ENCODE assay signal across 29 mouse cellular contexts in genomic region chr13:10189829-10190228, GRCm38 (mm10).
DNase-seq lines count a peak whose midpoint lies in the region; ATAC-seq and TF ChIP-seq lines count a peak whose summit lies in the region.
"Had no signal": no experiment of that assay in that cellular context is flagged by ENCODE, and none has a peak within 500 bp of the region (broad histone marks: within the 10 kb centered on the region; RNA-seq: fewer than 3 reads in every experiment).

No protein-coding gene starts in this region.

- ATAC-seq in frontal cortex, adult (ENCODE audit: low TSS enrichment): peak; percentile 75
- ATAC-seq in limb, embryonic 14.5 days (ENCODE audit: low FRiP score, low read depth): no peak
- ATAC-seq: CD4-positive, CD25-positive, alpha-beta regulatory T cell, adult 4 months; forebrain, embryonic 16.5 days; hindbrain, postnatal 0 days; midbrain, embryonic 15.5 days had no signal

- H3K4me3 ChIP-seq in limb, embryonic 14.5 days (replicated peaks; ENCODE audit: low read length): no peak overlapping the region
- H3K4me3 ChIP-seq in limb, embryonic 10.5 days: no peak overlapping the region
- H3K4me3 ChIP-seq: gastrocnemius, adult 2 months; hindbrain, embryonic 12.5 days; kidney, embryonic 15.5 days; limb, embryonic 15.5 days; liver, embryonic 13.5 days; lung, embryonic 15.5 days; midbrain, embryonic 10.5 days; midbrain, embryonic 15.5 days; neural tube, embryonic 15.5 days had no signal

- no peak overlapping the region for H3K4me2 ChIP-seq in limb, embryonic 14.5 days (replicated peaks; ENCODE audit: low read depth, low read length, severe bottlenecking)
- H3K4me2 ChIP-seq: heart, embryonic 11.5 days; hindbrain, embryonic 12.5 days; kidney, embryonic 15.5 days; limb, embryonic 15.5 days; liver, embryonic 13.5 days; lung, embryonic 15.5 days; midbrain, embryonic 15.5 days; neural tube, embryonic 15.5 days had no signal

- 52% methylated on average over 2 of the region's 2 CpGs for WGBS in limb, embryonic 14.5 days
- 81% methylated on average over 2 of the region's 2 CpGs for WGBS in limb, embryonic 10.5 days

- H3K9me3 ChIP-seq in limb, embryonic 14.5 days (ENCODE audit: control insufficient read depth, low read length): no peaks in the 10 kb centered on the region
- no peaks in the 10 kb centered on the region for H3K9me3 ChIP-seq in limb, embryonic 10.5 days (replicated peaks)
- H3K9me3 ChIP-seq: hindbrain, embryonic 12.5 days; kidney, embryonic 15.5 days; limb, embryonic 15.5 days; liver, embryonic 13.5 days; lung, embryonic 15.5 days; midbrain, embryonic 10.5 days; midbrain, embryonic 15.5 days; neural tube, embryonic 15.5 days had no signal

- no peaks in the 10 kb centered on the region for H3K27me3 ChIP-seq in limb, embryonic 14.5 days (ENCODE audit: control insufficient read depth, insufficient read depth, low read length)
- H3K27me3 ChIP-seq in limb, embryonic 10.5 days (ENCODE audit: low read depth, poor library complexity, severe bottlenecking): no peaks in the 10 kb centered on the region
- H3K27me3 ChIP-seq: hindbrain, embryonic 12.5 days; kidney, embryonic 15.5 days; limb, embryonic 15.5 days; liver, embryonic 13.5 days; lung, embryonic 15.5 days; midbrain, embryonic 15.5 days; neural tube, embryonic 15.5 days had no signal

- no peaks in the 10 kb centered on the region for H3K4me1 ChIP-seq in limb, embryonic 14.5 days (ENCODE audit: control insufficient read depth, insufficient read depth, low read length)
- no peaks in the 10 kb centered on the region for H3K4me1 ChIP-seq in limb, embryonic 10.5 days
- H3K4me1 ChIP-seq: hindbrain, embryonic 12.5 days; kidney, embryonic 15.5 days; limb, embryonic 15.5 days; liver, embryonic 13.5 days; lung, embryonic 15.5 days; midbrain, embryonic 10.5 days; midbrain, embryonic 15.5 days; neural tube, embryonic 15.5 days had no signal

- H3K27ac ChIP-seq in limb, embryonic 14.5 days (replicated peaks; ENCODE audit: low read depth, low read length): no peak overlapping the region
- H3K27ac ChIP-seq in limb, embryonic 10.5 days: no peak overlapping the region
- H3K27ac ChIP-seq: gastrocnemius, adult 2 months; hindbrain, embryonic 12.5 days; hindbrain, postnatal 0 days; kidney, embryonic 15.5 days; limb, embryonic 15.5 days; liver, embryonic 13.5 days; lung, embryonic 15.5 days; midbrain, embryonic 10.5 days; midbrain, embryonic 15.5 days; neural tube, embryonic 15.5 days had no signal

- TF ChIP-seq POLR2A in limb, embryonic 14.5 days (IDR thresholded peaks at IDR 0.05; ENCODE audit: borderline replicate concordance, extremely low read depth, insufficient read depth, insufficient read length): no peak

- no peak for DNase-seq in frontal cortex, postnatal 25 days (ENCODE audit: low spot score in 2 of 2)
- DNase-seq in limb, embryonic 14.5 days (ENCODE audit: low spot score): peak; percentile 6
- no peak for DNase-seq in limb, embryonic 10.5 days (ENCODE audit: low spot score)
- DNase-seq in right cerebral cortex, adult 18-20 months: peak; percentile 21
- no peak for DNase-seq in right cerebral cortex, postnatal 4 days
- DNase-seq in layer of hippocampus, adult 9-11 months: peak; percentile 20
- DNase-seq in retina, postnatal 1 day: no peak
- DNase-seq: adrenal gland, postnatal 14 days; cerebellum, adult 2 months; cerebellum, postnatal 14 days; gastrocnemius, adult 2 months; gastrocnemius, postnatal 36 days; heart, adult 18-20 months; heart, postnatal 36 days; kidney, adult 11 months; kidney, postnatal 25 days; liver, embryonic 13.5 days had no signal

- no peaks in the 10 kb centered on the region for H3K36me3 ChIP-seq in limb, embryonic 14.5 days (ENCODE audit: control insufficient read depth, insufficient read depth, low read length)
- H3K36me3 ChIP-seq in limb, embryonic 10.5 days: no peaks in the 10 kb centered on the region
- H3K36me3 ChIP-seq: hindbrain, embryonic 12.5 days; kidney, embryonic 15.5 days; limb, embryonic 15.5 days; liver, embryonic 13.5 days; lung, embryonic 15.5 days; midbrain, embryonic 10.5 days; midbrain, embryonic 15.5 days; neural tube, embryonic 15.5 days had no signal

- no peak overlapping the region for H3K9ac ChIP-seq in limb, embryonic 14.5 days (ENCODE audit: low read depth, low read length, severe bottlenecking)
- H3K9ac ChIP-seq: hindbrain, embryonic 12.5 days; kidney, embryonic 15.5 days; limb, embryonic 15.5 days; liver, embryonic 13.5 days; lung, embryonic 15.5 days; midbrain, embryonic 15.5 days; neural tube, embryonic 15.5 days had no signal

Comparison
In these comparisons a context has a peak if more than half of its experiments do, and no peak if none do; other contexts are left out.
1. DNase-seq: peak in limb, embryonic 14.5 days (single experiment), right cerebral cortex, adult 18-20 months (single experiment) and layer of hippocampus, adult 9-11 months (single experiment); none in frontal cortex, postnatal 25 days (0 of 2), limb, embryonic 10.5 days (single experiment), right cerebral cortex, postnatal 4 days (single experiment) and retina, postnatal 1 day (single experiment).